Mouse (Mus musculus) CD4-positive, CD25-positive, alpha-beta regulatory T cell, adult 2 months (primary cell): ENCODE data around the gene Wdtc1.

Experiments
- DNase-seq: peaks from one replicate; pipeline ENCODE4 v3.0.0-alpha.2; 2012; ENCODE audit warnings: low read depth, low spot score

The Wdtc1 gene

GRCm38 (mm10) chr4:133375812-133376577 lies 22.7 kb upstream of the Wdtc1 start:
- DNase-seq, result no peak

DNA sequence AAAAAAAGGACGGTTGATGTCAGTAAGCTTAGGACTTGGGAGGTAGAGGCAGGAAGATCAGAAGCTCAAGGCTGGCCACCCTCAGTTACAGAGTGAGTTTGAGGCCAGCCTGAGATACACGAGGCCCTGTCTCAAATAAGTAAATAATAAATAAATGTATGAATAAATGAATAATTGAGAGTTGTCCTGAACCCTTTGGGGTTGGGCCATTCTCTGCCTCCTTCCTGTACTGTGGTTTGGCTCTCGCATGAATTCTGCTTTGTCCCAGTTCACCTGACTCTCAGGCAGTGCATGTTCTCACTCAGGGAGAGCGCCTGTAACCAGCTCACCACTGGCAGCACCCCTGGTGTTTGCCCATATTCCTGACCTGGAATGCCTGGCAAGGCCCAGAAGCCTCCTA lies 20.7 kb upstream of the Wdtc1 start:
- no peak for DNase-seq

DNA sequence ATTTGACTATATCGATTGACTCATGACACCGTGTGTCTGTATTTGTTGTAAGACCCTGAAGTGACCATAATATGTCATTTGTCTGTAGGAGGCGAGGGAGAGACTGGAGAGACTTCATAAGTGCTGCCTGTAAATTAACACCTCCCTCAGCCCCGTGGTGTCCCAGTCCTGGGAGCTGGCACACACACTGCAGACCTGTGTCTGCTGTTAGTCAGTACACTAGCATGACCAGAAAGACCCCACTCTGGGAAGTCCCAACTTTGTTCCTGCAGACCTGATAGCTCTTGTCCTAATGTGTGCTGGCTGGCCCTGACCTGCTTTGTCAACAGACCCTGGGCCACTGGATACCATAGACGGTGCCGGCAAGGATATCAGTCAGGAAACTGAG lies 19.0 kb upstream of the Wdtc1 start:
- no peak for DNase-seq

GRCm38 (mm10) chr4:133371621-133372277 lies 18.5 kb upstream of the Wdtc1 start:
- DNase-seq, result no peak

DNA sequence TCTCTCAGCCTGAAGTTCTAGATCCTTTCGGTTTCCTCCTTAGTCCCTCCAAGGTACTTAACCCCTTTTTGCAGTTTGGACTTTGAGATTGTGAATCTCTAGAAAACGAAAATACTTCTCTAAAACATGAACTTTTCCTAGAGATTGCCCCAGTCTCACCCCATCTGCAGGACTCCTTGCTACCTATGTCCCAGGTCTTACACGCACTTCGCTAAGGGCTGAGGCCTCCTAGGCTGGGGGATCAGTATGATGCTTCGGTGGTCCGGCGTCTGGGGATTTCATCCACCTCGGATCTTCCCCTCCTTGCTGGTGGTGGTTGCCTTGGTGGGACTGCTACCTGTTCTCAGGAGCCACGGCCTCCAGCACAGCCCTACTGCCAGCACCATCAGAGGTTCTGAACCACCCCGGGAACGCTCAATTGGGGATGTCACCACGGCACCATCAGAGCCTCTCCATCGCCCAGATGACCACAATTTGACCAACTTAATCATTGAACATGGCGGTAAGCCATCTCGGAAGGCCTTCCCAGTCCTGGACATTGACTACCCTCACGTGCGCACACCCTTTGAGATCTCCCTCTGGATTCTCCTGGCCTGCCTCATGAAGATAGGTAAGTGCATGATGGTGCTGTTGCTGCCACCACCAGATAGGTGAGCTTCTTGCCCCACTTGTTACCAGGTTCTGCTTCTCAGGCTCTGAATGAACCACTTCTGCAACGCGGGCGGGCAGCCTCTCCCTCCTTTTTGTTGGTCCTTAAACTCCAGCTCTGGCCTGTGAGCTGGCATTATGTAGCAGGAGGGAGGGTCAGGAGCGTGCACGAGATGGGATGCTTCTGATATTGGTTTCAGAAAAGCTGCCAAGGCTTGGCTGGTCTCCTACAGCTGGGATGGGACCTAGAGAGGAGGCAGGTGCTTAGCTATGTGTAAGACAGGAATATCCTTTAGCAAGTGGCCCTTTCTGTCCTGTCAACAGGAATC lies 17.3 kb upstream of the Wdtc1 start:
- peak; percentile 25 for DNase-seq

DNA sequence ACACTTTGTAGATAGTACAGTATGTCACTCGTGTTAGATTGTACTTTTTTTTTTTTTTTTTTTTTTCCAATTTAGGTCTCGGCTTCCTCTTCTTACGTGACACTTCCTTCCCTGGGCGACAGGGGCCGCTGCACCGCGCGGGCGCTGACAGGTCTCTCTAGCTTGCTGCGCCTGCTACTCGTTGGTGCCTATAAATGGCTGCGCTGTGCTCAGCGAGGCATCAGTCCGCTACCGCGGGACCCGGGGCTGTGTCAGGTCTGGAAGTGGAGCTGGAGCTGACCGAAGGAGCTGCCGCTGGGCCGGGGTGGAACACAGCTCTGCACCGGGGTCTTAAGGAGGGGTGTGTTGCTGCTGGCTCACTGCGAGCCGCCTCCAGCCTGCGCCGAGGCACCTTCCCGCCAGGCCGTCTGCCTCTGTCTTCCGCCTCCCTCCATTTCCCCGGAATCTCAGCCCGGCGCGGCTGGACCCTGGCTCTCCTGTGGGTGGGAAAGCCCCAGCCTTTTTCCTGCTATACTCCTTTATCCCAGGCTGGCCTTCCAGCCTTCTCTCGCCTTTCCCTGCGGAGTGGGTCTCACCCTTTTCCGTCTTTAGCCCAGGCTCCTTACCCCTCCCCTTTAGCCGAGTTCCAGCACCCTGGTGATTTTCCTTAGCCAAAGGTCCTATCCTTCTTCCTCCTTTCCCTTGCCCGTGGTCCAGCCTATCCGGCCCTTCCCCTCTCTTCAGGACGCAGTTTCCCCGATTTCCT lies 16.4 kb upstream of the Wdtc1 start, which contains the start of gene Slc9a1:
TSS of gene Slc9a1 (plus strand) at position 154 of the 745 bp plus-strand sequence.
- DNase-seq, result peak; percentile 97

DNA sequence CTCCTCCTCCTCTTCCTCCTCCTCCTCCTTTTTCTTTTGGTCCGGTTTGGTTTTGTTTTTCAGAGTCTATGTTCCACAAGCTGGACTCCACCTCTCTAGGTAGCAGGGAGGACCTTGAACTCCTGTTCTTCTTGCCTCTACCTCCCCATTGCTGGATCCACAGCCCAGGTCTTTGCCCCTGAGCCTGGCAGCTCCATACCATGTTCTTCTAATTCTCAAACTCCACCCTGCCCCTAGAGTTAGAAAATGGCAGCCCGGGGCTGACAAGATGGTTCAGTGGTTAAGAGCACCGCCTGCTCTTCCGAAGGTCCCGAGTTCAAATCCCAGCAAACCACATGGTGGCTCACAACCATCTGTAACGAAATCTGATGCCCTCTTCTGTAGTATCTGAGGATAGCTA lies 1.4 kb upstream of the Wdtc1 start:
- DNase-seq, result no peak

DNA sequence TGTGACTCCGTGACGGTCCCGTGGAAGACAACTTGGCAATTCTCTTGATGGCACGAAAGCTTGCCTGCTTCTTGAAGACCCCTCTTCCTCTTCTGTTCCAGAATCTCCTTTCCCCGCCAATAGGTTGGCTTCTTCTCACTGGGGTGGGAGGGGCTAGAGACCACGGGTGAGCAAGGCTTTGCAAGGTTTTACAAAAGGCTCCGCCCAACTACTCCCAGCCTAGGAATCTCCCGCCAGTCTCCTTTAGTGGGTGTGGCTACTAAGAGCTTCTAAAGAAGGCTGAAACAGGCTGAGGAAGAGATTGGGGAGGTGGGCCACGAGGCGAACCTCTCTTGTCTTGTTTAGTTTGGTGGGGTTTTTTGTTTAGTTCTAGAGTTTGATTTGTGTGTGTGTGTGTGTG lies 484 bp downstream of the Wdtc1 start:
- no peak for DNase-seq

GRCm38 (mm10) chr4:133348051-133348775 lies 5.1 kb downstream of the Wdtc1 start:
- no peak for DNase-seq

GRCm38 (mm10) chr4:133347624-133348023 lies 5.7 kb downstream of the Wdtc1 start:
- no peak for DNase-seq

GRCm38 (mm10) chr4:133346577-133346976 lies 6.7 kb downstream of the Wdtc1 start:
- no peak for DNase-seq

- DNase-seq, result peak; percentile 29
These were observed 7.6 kb downstream of the Wdtc1 start for GRCm38 (mm10) chr4:133345702-133346101.

DNA sequence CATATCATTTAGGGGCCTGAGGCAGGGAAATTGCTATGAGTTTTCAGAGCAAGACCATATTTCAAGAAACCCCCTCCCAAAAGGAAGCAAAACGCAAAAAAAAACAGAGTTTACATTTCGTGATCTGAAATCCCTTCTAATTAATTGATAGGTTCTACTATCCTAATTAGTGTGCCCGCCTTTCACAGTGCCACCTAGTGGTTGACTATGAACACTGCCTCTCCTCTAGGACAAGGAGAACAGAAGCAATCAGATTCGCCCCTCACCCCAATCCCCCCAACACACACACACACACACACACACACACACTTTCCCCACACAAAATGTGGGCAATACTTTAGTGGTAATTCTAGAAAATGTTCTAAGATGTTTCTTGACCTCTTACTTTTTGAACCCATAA lies 9.2 kb downstream of the Wdtc1 start:
- DNase-seq, result peak; percentile 75

DNA sequence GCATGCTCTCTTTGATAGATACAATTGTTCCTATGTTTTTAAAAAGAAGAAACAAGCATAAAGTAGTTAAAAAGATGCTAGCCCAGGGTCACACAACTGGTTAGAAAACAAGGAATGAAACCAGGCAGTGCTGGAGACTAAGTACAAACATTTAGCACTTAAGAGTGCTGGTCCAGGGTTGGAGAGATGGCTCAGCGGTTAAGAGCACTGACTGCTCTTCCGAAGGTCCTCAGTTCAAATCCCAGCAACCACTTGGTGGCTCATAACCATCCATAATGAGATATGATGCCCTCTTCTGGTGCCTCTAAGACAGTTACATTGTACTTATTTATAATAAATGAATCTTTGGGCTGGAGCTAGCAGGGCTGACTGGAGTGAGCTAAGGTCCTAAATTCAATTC lies 13.1 kb downstream of the Wdtc1 start:
- peak; percentile 20 for DNase-seq

- DNase-seq, result peak; percentile 95
These were observed 14.0 kb downstream of the Wdtc1 start for GRCm38 (mm10) chr4:133339148-133339749.

DNA sequence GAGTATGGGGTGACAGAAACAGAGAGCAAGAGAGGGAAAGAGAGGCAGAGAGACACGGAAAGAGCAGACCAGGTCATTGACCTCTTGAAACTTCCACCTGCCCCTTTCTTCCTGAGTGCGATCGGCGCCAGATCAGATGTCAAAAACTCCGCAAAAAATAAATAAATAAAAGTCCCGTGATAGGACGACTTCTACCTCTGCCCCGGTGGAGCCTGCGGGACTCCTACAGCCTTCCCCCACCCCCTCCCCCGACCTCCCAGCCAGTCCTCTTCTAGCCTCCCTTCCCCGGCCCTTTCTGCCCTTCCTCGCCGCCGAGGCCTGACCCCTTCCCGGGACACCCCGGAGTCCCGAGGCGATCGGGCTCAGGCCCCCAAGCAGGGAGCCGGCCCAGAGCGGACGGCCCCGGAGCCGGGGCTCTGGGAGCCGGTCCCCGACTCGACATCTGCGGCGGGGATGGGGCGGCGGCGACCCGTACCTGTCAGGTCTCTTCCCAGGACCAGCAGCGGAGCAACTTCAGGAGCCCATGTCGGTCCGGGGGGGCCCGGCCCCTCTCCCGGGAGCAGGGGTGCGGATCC lies 14.7 kb downstream of the Wdtc1 start:
- no peak for DNase-seq

- peak; percentile 29 for DNase-seq
These were observed 15.3 kb downstream of the Wdtc1 start for GRCm38 (mm10) chr4:133337833-133338520.

DNA sequence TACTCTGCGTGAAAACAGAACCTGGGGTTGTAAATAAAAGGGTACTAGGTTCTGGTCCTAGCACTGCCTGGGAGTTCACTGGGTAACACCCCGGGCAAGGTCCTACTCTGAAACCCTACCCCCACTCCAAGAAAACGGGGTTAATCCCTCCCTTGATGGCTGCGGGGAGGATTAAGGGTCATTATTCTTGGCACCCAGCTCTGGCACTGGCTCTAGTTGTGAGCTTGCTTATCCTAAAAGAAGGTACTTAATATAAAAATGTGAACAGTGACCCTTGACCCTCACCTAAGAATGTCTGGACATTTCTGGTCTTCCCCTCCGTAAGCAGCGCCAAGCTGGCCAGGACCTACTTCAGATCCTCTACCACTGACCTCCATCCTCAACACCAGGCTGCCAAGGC lies 20.0 kb downstream of the Wdtc1 start:
- DNase-seq, result no peak

DNA sequence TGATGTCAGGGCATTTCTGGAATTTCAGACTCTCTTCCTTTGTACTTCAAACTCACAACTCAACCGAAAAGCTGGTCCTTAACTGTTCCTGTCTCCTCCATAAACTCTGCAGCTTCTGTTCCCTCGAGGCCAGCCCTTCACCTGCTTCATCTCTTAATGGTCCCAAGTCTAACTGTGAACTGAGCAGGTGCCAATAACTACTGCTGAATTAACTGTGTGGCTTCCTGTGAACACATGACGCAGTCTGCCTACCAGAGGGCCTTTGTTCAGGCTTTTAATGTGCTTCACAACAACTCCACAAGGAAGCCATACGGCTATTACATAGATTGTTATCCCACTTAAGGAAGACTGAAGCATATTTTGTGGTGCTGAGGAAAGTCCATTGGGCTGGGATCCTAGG lies 23.0 kb downstream of the Wdtc1 start:
- no peak for DNase-seq
